Mouse (Mus musculus) adrenal gland (tissue): ENCODE data around the gene Myrip.
"Not testable (repeated sequence)": the region's sequence is repeated elsewhere in the genome, so short reads cannot be mapped to it uniquely, and the experiment has no call there.

Experiments used
- intact Hi-C: fragments of 180-260 bp; cut with DNase I; formaldehyde crosslinking; loops from one replicate; pipeline ENCODE4 v1.15.1; 2025

The Myrip gene

DNA sequence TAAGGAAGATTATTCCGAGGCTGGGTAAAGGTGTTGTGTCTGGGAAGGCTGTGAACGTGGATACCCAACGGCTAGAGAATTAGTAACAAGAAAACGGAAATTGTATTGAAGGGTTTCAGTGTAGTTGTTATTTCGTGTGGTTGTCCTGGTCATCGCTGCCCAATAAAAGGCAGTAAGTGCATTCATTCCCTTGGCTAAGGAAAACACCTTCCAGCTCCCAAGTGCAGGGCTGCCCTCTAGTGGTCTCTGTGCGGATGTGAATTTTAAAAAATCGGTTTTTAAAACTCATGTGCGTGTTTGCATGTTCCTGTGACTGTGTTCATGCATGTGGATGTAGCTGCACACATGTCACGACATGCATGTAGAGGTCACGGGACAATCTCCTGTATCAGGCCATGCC, 76.4 kb downstream of the Myrip start:
- intact Hi-C loops, result loop anchor here (2.0 to 5.0 kb wide), 3 partner anchors 81 to 187 kb away; no protein-coding TSS in a partner anchor

DNA sequence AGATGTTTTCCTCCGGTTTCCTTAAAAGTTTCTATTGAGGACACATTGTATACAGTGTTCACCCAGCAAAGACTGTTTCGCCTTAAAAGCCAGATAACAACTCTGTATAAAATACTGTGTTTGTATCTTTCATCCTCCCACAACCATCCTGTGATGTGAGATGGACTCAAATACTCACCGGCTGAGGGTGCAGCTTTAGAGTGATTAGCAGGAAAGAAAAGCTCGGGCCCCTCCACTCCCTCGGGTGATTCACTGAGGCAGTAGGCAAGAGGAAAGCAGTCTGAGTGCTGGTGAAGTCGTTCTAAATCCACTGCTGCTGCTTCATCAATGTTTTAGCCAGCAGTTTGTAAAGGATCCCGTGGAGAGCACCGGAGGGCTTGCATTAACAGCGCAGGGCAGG, 93.9 kb downstream of the Myrip start:
- intact Hi-C loops, result no loop called here

DNA sequence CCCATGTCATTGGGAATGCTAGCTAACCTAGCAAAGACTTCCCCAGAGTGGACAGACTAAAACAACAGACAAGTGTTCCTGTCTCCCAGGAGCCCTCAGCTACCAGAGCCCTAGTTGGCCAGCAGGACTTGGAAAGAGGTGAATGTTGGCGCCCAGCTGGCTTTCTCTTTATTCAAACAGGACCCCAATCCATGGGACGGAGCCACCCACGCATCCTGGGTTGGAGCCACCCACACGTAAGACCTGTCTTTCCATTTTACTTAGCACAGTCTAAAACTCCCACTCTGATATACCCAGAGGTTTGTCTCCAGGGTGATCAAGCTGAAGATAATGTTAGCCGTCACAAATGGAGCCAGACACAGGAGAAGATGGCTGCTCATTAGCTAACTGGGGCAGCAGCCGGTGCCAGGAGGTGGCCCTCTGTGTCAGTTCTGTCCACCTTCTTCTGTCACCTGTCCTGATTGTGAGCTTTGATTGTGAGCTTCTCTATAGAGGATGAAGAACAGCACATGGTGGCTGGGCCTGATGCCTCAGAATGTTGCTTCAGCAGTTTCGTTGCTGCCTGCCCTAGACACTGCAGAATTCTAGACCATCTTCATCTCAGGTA, 95.4 kb downstream of the Myrip start:
- intact Hi-C loops, result no loop called here

DNA sequence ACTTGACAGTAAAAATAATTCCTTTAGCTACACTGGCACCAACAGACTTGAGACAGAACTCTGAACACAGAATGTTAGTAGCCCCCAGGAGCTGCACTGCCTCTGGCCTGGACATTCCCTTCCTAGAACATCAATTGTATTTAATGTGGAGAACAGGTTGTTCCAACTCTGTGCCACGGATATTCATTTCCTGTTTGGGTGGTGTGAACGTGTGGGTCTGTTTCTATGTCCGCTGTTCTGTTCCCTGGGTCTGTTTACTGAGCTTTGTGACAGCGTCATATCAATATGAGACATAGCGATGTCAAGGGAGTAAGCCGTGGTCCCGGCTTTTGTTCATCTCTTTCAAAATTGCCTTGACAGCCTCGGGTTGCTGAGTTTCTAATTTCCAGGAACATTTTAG, 97.0 kb downstream of the Myrip start:
- intact Hi-C loops, result no loop called here

DNA sequence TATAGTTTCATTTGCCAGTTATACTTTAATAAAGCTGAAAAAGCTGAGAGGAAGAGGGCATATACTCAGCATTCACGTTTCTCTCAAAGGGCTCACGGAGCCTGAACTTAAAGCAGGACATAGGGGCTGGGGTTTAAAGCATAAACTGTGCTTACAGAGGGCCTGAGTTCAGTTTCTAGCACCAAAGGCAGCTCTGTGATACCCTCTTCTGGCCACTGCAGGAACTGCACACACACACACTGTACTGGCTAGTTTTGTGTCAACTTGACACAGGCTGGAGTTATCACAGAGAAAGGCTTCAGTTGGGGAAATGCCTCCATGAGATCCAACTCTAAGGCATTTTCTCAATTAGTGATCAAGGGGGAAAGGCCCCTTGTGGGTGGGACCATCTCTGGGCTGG, 98.2 kb downstream of the Myrip start:
- intact Hi-C loops, result not testable (repeated sequence)

DNA sequence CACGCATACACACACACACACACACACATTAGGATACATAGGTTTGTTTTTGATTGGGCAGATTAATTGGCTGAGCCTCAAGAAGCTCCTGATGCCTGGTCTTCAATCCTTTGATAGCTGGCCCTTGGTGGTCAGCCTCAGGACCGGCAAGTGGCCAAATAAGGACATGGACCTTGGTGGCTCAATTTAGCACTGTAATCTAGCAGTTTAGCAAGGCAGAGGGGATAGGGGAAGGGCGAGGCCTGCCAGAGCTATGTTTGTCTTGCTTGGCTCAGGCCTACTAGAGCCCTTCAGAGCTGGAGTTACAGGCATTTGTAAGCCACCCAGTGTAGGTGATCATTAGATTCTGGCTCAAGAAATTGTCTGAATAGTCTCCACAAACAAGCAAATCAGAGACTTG, 101.1 kb downstream of the Myrip start:
- intact Hi-C loops, result no loop called here

DNA sequence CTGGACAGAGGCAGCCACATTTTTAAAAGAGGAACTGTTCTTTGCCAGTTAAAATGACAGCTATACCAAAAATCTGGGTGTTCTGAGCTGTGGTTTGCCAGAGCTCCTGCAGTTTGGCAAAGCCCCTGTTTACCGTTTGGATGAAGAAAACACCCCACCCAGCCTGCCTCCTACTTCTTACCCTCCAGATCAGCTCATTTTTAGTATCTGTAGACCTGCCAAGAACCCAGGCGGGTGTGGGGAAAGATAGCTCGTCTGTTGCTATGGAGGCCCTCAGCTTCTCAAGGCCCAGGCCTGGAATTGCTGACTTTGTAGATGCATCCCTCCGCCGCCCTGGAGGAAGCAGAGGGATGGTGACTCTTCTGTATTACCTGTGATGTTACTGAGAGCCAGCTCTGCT, 102.3 kb downstream of the Myrip start:
- intact Hi-C loops, result no loop called here

DNA sequence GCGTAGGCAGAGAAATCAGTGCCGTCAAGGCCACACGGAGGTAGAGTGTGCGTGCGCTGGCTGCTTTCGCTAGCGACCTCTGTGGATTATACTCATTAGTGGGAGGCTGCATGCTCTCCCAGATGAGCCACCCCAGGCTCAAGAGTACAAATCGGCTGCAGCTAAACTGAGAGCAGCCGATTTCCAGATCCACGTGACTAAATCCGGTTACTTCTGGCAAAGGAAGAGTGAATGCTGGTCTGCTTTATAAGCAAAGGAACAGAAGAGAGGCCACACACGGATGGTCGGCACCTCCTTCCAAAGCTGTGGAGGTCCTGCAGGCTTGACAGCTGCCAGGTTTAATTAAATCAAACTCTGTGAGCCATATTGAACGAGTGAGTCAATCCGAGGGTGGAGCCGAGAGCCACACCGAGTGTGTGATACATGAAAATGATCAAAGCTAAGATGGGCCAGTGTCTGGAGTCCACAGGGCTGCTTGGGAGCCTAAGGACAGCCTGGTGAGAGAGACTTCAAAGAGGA, 108.4 kb downstream of the Myrip start:
- intact Hi-C loops, result no loop called here

DNA sequence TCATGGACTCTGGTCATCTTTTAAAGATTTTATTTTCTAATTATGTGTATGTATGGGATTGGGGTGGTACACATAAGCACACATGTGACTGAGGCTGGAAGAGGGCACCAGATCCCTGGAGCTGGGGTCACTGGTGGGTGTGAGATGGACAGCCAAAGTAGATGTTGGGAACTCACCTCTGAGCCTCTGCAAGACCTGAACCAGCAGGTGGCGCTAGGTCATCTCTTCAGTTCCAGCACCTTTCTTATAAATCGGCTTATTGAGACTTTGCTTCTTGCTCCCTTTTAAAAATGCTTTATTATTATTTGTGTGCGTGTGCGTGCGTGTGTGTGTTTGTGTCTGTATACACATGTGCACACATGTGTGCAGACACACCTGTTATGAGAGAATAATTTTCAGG, 109.1 kb downstream of the Myrip start:
- intact Hi-C loops, result no loop called here

DNA sequence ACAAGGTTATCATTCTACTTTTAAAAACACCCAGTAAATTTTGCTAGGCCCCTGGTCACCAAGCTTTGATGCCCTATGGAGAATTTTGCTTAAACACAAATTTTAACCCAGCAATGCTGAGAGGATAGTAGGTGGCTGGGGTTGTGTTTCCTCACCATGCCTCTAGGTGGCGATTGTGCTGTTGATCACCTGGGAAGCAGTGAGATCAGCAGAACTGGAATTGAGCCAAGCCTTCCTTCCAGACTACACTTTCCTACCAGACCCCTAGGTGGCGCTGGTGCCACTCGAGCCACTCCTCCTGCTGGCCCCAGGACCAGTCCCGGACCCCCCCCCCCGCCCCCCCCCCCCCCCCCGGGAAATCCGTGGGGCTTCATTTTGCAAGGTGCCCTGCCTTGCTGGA, 114.2 kb downstream of the Myrip start:
- intact Hi-C loops, result no loop called here

DNA sequence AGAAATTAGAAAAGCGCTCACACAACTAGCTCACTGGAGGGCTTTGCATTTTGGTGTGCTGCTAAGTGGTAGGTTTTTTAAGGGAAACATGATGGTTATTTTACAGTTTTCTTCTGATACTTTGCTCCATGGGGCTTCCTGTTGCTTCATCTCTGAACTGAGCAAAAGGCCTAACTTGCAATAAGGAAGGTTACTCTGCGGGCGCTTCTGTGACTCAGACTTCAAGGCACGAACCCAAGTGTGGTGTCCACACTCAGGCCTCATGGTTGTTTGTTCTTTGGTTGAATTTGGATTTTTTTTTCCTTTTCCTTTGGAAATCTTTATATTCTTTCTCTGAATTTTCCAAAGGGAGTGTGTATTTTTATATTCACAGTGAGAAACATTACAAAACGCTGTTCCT, 114.8 kb downstream of the Myrip start:
- intact Hi-C loops, result no loop called here

DNA sequence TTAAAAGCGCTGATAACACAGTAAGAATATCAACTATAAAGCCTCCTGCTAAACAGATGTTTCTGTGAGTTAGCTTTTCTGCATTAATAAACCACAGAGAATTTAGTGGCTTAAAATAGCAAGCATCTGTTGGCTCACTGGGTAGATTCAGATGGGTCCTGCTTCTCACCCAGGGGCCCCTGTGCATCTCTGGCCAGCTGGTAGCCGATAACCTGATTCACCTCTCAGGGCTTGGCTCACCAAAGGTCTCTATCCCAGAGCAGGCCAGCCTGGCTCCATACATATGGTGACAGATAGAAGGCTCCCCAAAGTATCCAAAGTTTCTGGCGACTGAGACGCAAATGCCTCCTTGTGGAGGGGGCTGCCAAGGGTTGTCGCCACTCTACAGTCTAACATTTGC, 115.4 kb downstream of the Myrip start:
- intact Hi-C loops, result no loop called here

DNA sequence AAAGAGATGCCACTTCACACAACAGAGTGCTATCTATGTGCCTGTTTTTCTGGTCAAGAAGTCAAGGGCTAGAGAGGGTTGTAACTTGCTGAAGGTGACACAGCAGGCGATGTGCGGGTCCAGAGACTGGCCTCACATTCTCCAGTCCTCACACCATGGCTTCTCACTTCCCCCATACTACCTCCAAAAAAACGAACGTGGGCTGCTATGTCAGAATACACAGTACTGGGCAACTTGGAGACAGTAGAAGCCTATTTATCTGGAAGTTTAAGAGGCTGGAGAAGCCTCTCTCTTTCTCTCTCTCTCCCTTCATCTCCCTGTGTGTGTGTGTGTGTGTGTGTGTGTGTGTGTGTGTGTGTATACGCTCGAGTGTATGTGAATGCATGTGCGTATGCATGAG, 117.3 kb downstream of the Myrip start:
- intact Hi-C loops, result no loop called here

DNA sequence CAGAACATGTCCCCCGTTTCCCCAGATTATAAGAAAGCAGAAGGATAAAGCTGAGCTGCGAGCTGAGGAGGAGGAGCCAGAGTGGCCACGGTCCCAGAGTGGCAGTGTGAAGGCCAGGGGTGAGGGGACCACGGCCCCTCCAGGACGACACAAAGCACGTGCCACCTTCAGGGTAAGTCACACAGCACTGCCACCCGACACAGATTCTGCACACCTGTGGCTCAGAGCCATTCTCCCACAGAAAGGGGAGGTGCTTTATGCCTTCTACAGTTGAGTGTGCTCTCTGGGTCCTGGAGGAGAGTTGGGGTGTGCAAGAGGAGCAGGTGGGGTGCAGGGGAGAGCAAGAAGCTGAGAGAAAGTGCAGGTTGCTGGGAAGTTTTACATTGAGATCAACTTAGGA, 123.3 kb downstream of the Myrip start:
- intact Hi-C loops, result no loop called here

DNA sequence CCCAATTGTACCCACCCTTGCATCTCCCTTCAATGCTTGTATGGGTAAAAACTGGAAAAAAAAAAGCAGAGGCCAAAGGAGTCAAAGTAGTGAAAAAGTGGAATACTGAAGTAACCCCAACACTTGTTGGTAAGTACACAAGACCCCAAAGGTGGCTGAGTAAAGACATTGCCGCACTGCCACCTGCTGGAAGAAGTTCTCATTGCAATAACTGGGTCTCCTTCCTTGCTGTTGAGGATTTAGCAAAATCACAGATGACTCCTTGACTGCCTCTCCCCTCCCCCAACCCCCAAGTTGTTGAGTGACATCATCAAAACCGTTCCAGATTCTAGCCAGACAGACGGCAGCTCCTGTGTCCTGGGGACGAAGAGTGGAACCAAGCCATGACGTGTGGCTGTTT, 124.5 kb downstream of the Myrip start:
- intact Hi-C loops, result no loop called here

DNA sequence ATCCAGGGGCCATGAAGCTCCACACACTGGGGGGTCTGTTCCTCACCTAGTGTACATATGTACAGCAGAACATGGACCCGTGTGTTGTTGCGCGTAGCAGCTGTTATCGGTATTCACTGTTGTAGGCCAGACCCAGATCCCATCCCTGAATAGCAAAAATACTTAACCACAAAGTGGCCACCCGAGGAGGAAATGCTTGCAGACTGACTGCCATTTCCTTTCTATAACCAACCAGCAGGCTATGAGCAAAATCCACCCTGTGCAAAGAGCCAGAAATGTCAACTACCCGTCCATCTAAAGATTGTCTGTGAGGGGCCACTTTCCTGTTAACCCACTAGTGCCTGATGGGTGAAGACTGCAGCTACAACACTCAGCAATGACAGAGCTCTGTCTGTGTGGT, 126.9 kb downstream of the Myrip start:
- intact Hi-C loops, result no loop called here

DNA sequence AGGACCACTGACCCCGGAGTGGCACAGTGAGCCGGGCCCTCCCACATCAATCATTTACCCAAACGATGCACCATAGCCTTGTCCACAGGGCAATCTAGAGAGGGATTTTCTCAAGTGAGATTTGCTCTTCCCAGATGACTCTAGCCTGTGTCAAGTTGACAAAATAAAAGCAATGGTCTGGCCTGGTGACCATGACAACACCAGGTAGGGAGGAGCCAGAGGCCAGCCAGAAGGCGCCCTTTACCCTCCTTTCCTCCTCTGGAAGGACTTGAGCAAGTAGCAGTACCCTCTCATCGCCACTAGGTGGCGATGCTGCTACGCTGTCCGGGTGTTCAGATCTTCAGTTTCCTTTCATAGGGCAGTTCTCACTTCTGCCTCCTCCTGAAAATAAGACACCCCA, 132.4 kb downstream of the Myrip start:
- intact Hi-C loops, result loop anchor here (1.0 to 5.0 kb wide), 3 partner anchors 55 to 159 kb away; no protein-coding TSS in a partner anchor

DNA sequence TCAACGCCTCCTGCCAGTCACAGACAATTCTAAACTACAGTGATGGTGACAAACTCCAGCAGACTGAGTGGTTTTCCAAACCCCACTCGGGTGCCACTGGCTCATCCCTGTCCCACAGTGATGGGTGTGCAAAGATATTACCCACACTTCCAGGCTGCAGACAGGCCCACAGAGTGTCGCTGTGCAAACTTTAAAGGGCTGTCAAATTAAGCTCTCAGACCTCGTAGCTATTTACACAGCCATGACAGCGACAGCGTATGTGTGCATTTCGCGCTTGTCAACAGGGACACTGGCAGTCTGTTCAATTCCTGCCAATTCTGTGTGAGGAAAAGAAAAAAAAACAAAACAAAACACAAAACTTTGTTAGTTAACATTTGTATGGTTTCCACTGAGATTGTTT, 134.5 kb downstream of the Myrip start:
- intact Hi-C loops, result loop anchor here (2.0 kb wide), 1 partner anchor 53 kb away; no protein-coding TSS in a partner anchor

DNA sequence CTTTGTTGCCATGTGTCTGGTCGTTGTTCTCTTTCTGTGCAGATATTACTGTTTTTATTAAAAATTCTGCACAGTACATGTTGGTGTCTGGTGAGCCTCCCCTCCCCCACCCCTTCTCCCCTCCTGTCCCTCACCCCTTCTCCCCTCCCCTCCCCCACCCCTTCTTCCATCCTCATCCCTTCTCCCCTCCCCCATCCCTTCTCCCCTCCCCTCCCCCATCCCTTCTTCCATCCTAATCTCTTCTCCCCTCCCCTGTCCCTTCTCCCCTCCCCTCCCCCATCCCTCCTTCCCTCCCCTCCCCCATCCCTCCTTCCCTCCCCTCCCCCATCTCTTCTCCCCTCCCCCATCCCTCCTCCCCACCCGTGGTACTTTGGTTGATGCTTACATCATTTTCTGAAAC, 135.5 kb downstream of the Myrip start:
- intact Hi-C loops, result no loop called here

DNA sequence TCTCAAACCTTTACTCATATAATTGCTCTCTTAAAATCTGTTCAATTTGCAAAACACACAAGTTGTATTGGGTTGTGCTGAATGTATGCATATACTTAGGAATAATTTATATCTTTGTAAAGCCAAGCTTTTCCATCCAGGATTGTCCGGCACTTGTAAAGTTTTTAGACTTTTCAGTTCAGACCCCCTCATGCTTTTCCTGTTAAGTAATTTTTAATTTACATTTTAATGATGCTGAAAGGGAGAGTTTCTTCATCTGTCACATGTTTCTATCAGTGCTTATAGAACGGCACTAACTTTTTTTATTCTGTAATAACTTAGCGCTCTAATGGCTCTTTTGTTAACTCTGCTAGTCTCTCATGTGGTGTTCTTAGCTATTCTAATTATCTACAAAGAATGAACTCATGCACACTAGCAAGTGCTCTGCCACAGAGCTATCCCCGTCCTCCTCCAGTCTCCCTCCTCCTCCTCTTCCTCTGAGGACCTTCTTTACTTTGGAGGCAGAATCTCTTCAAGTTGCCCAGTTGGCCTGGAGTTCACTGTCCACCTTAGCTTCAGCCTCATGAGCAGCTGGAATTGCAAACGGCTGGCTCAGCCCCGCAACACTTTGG, 136.1 kb downstream of the Myrip start:
- intact Hi-C loops, result no loop called here

DNA sequence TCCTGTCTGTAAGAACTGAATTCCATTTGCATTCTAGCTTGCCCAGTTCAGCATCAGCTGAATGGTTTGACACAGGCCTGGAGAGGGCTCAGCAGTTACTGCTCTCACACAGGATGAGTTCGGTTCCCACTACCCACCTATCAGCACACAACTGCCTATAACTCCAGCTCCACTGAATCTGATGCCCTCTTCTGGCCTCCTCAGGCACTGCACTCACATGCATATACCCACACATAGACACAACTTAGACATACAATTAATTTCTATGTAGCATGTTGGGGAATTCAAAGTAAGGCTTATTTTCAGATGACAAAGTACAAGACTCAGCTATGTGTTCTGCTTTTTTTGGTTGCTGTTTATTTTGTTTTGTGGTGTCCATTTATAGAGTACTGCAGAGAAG, 137.0 kb downstream of the Myrip start:
- intact Hi-C loops, result no loop called here

DNA sequence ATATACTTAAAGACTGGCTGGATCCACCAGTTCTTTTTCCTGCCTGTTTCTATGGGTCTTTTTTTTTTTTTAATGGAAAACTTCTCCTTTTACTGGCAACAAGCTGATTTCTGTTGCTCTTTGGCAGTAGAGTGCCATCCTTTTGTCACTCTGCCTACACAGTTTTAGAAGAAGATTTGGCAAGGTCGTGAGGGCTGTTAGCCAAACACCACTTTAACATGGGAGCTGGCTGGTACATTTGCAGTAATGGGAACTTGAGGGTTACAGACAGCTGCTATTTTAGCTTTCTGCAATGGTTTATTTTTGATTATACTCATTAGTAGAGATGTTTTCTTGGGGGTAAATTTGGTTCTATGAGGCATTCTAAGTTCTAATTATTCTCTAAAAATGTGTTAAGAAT, 137.5 kb downstream of the Myrip start:
- intact Hi-C loops, result no loop called here

DNA sequence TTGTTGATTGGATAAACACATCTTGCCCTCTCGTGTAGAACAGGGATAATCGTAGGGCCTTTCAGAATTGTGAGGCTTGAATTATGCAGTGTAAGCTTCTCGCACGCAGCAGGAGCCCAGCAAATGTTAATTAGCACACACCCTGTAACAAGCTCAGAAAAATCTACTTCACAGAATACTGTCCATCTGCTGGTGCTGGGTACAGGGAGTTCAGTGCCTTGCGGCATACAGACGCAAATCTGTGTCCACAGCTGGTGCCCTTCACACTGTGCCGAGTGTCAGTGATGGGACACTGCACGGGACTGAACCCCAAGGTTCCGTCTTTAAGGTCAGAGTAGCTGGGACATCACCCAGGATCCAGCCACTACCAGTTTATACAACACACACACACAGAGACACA, 143.3 kb downstream of the Myrip start:
- intact Hi-C loops, result no loop called here
